Mouse (Mus musculus) megakaryocyte progenitor cell, adult 5-6 weeks (primary cell): ENCODE data around the gene Myom3. TPM values are rescaled to one million over a fixed set of nuclear protein-coding genes. Genes with fewer than 3 reads are reported as not detected.
A peak's percentile ranks its signal among the peaks of the same experiment; 100 is the strongest.

Experiments used
- ATAC-seq: replicated peaks from 2 replicates; pipeline ENCODE4 v1.8.0; 2016; ENCODE audit warnings: mild to moderate bottlenecking, moderate TSS enrichment, inconsistent platforms; ENCODE audit not compliant: poor library complexity
- total RNA-seq, 2 experiments: library from RNA; stranded (forward) in 1 of 2; stranded (reverse) in 1 of 2; fragments of 157-497, 149-512 nt in 1 of 2; fragments of 200-1000 nt in 1 of 2; gene quantifications; 2 replicates each; pipeline versions ENCODE4 v1.2.3 to v1.2.4; 2015 to 2017

Myom3 gene
- total RNA-seq, 2 experiments from 2014 or later: not detected

DNA sequence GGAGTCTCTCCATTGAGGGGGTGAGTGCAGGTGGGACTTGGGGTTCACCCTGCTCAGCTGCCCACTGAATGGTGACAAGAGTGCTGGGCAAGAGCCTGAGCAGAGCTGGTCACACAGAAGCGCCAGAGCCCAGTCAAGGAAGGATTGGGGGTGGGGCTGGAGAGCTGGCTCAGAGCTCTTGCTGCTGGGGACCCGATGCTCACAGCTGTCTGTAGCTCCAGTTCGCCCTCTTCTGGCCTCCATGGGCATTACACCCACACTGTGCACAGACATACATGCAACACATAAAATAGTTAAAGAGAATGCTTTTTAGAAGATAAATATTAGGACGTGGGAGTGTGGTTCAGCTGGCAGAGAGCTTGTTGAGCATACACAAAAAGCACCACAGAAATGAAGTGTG is 43.8 kb downstream of the Myom3 start:
- ATAC-seq: peak; percentile 61

DNA sequence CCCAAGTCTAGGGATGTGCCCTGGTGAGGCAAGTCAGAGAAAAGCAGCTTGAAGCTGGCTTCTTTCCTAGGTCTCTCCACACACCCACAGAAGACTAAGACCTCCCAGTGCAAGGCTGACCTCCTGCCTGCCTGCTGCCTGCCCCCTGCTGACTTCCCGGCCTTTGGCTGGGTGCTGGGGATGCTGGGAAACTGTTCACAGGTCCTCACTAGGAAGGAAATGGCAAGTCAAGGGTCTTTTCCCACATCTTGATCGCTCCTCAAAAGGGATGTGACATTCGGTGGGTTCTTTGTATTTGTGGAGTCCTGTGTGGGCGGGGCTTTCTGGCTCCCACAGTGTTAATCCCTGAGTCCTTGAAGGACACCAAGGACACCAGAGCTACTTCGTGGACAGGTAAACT is 44.7 kb downstream of the Myom3 start:
- ATAC-seq: no peak

DNA sequence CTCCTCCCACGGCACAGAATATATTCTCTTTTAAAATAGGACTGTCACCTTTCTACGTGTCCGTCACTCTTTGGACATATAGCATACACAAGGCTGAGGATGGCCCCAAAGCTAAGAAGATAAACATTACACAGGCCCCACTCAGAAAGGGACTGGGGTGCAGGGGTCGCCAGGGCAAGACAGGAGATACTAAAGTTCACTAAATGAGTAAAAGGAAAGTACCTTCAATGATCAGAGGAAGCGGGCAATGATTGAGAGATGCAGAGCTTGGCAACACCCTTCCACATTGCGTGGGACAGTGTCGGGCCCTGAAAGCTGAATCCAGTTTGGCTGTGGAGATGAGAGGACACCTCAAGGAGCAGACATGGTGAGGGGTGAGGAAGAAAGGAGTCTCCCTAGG is 55.4 kb downstream of the Myom3 start:
- ATAC-seq: no peak

DNA sequence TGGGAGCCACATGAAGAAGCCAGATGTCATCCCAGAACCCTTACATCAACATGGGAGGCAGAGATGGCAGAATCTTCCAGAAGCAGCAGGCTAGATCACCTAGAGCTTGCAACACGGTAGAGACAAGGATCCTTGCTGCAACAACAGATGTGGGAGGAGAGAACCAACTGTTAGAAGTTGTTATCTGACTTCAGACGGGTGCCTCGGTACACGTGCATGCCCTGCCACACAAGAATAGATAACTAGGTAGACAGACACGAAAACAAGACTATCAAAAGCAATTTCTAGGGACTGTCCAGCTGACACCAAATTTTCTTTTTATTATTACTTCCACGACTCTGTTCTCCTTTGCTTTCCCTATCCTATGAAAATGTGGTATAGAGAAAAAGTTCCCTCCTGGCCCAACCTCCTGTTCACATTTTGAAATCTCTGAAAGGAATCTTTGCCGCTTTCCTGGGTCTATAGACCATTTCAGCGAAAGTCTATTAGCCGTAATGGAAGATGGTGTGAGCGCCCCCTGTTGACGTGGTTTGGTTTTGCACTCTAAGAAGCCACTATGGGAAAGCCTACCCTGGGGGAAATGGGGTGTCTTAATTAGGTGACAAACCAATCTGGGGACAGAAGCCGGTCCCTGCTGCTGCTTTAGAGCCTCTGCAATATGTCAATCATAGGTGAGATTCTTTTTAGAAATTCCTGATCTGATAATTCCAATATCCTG is 57.5 kb downstream of the Myom3 start:
- peak; percentile 95 for ATAC-seq

DNA sequence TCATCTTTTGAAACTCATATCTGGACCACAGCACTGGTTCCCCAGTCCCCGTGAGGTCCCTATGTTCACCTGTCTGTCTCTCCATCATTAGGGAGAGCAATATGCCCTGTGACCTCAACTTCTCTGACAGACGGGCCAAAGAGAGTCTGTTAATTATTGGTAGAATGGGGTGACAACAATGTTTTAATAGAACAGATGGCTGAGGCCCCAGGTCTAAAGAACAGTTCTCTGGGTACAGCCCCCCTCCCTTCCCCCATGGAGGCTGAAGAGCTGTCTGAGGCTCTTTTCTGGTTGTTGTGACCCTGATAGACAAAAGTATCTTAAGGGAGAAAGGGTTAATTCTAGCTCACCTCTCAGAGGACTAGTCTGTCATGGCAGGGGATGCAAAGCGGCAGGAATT is 58.9 kb downstream of the Myom3 start:
- no peak for ATAC-seq

DNA sequence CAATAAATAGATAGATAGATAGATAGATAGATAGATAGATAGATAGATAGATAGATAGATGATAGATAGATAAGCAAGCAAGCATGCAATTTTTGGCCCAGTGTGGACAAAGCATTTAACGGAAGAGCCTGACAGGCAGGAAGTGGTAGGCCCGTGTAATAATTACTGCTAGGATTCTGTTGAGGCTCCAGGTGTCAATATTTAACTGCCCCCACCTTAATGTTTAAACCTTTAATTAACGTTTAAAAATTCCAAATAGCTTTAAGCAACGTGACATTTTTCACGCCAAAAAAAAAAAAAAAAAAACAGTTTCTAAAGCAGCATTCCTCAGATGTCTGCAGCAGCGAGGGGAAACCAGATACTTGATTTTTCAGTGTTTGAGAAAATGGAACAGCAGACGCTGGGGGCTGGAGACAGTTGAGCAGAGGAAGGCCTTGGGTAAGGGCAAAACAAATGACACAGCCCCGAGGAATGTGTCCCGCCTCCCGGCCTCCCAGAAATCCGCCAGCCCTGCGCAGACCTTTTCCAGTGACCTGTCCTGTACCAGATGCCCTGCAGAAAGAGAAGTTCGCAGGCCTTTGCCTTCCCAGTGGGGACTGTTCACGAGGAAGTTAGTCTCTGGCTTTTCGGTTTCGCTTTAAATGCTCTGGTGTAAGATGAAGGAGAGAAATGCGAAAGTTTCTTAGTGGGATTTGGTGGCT is 60.5 kb downstream of the Myom3 start:
- 0 out of 2 replicates have a peak, but pooled peaks have one; percentile 17 for ATAC-seq

DNA sequence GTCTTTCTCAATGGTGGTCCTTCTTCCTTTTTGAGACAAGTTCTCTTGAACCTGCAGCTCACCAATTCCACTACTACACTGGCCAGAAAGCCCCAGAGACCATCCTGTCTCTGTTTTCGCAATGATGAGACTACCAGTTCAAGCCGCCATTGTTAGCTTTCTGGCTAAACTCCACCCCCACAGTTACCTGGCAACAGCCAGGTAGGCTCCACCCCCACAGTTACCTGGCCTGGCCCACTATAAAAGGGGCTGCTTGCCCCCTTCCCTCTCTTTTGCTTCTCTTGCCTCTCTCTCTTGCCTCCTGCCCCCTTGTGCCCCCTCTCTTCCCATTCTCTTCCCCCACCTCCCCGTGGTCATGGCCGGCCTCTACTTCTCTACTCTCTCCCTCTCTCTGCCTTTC is 62.3 kb downstream of the Myom3 start:
- ATAC-seq: no peak

DNA sequence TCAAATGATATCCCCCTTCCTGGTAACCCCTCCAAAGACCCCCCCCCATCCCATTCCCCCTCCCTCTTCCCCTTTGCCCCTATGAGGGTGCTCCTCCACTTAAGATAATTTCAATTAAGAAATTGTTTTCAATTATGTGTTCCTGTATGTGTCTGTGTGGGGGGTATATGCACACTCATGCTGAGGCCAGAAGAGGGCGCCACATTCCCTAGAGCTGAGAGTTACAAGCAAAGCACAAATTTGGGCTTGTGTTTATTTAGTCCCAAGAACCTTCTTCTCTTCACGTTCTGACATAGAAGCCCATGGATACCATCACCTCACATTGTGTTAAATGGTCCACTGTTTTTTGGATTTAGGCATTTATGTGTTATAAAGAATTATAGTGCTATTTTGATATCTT is 63.8 kb downstream of the Myom3 start:
- ATAC-seq: peak; percentile 74

DNA sequence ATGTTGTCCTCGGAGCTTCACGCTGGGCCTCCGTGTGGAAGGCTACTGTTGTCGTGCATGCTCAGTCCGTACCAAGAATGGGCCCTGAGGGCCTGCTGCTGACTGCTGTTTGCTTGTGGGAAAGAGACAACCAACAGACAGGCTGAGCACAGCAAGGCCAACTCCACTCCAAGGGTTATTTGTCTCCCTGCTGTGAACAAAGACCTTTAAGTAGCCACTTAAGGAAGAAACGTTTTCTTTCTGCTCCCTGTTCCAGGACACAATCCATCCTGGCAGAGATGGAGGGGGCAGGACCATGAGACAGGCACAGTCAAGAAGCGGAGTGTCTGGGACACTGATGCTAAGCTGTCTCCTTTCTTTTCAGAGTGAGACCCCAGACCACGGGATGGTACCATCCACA is 64.7 kb downstream of the Myom3 start:
- no peak for ATAC-seq

DNA sequence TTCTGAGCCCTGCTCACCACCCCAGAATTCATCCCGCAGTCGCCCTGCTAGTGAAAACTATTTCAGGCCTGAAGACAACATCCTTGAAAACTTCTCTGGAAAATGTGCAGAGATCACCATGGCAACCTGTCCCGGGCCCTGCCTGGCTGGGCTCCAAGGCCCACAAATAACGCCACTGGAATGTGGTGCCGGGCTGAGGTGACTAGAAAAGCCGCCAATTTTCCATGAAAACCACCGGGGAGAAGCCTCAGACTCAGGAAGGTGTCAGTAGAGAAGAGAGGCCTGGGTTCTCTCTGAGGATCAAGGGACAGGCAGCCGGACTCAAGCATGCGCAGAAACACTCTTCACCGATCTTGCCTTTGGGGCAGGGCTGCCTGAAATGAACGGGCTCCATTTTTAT is 69.0 kb downstream of the Myom3 start:
- ATAC-seq: no peak

DNA sequence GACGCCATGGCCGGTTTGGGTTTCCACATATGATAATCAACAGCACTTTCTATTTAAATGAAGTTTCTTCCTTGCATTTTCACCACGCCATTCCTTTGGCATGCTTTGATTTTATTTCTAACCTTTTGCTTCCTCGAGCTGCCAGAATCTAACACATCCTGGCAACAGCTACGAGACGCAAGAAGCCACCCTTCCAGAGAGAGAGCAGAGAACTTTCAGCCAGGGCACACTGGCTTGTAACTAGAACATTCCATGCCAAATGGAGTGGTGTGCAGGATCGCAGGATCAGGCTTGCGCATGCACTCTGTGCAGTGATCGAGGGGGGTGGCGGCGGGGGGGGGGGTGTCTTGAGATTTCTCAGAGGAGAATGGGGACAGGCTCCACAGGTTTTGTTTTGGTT is 72.6 kb downstream of the Myom3 start:
- ATAC-seq: no peak

DNA sequence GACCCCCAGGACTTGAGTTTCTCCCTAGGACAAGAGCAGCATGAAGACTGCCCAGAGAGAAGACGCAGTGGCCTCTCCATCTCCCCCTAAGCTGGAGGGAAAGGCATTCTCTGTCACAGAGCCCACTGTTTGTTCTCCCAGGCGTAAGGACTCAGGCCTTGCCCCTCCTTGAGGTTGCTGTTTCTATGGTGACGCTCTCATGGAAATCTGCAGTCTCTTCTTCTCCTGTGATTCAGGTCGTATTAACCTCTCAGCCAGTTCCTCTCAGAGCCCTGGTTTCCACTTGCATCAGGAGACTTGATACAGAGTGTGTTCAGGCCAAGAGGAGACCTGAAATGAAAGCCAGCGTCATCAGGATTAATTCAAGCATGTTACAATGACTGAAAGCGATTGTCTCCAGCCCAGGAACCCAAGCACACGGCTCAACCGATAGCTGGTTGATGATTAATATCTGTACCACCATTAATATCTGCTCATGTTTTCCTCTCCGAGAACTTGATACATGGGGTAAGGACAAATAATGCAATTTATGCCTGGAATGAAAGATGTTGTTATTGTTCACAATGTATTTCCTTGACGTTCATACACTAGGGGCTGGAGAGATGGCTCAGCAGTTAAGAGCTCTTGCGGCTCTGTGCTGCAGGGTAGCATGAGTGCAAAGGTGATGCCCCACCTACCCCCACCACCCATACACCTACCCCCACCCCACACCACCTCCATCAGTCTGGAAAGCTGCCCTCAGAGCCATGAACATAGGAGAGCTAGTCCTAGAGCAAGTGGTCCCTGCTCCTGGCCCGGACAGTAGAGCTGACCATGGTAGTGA is 74.0 kb downstream of the Myom3 start:
- no peak for ATAC-seq

DNA sequence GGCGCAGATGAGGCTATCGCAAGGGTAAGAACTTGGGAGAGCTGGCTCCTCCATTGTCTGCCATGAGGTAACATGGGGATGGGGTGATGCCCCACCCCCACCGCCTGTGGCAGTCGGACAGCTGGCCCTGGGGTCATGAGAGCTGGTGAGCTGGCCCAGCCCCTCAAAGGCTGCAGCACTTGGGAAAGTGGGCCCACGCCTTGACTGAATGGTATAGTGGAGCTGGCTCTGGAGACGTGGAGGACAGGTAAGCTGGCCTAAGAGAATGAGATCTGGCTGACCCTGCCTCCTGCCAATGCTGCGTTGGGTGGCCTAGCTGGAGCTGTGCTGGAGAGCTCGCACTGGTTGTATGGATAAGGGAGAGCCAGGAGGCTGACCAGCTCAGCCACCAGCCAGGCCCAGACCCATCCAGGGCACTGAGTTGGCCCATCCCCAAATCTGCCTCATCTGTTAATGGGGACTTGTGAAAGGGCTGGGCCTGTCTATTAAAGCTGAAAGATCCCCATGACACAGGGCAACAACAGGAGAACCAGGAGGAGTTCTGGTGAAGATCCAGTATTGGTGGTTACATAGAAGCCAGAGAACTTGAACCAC is 74.7 kb downstream of the Myom3 start:
- ATAC-seq: no peak

DNA sequence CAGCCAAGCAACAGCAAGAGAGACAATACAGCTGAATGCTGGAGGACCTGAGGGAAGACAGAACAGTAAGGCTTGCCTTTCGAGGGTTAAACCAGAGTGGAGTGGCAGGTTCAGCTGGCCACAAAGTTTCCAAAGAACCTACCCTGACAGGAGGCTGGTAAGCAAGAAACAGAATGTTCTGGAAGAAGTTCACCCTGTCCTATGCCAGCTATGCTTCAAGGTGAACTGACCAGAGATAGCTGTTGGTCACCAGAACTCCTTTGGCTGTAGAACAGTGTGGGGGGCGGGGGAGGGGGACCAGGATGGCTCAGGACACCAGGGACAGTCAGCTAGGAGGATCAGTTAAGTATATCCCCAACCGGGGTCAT is 79.4 kb downstream of the Myom3 start:
- no peak for ATAC-seq

DNA sequence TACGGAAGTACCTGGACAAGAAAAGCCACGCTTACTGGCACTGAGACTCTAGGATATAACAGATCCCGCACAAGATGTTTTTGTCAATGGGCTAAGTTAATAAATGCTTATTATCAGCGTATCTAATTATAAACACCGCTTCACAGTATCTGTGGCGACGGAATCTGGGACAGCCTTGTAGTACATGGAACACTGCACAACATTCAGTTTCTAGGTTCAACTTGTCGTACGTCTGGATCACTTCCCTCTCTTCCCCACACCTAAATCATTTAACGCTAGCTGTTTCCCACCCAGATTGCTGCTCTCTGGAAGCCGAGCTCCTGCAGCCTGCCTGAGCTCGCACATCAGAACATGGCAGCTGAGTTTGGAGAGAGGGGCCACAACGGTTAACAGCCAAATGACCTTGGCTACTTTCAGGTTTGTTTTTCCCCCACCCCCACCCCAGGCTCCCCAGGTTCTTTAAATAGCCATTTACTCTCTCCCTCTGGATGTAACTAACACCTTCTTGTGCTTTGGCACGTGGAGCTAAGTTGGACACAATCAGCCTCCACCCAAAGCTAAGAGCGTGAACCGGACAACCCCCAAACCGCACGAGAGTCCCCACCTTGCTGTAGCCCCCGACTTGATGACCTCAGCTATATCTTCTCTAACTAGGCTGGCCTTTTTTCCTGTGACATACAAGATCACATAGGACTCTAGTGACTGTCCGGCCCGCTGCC is 79.9 kb downstream of the Myom3 start:
- ATAC-seq: no peak

DNA sequence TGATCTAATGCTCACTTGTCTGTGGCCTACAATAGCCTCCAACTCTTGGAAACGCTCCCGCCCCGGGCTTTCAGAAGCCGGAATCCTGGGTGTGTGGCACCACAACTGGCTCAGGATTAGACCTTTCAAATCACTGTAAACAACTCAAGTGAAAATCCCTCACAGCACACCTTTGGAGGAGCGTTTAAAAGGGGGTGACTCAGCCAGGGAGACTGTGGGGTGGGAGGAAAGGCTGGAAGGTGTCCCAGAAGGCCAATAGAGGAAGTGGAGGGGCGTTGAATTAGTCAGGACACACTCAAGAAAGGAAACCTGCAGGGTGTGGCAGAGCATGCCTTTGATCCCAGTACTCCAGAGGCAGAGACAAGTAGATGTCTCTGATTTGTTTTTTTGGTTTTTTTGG is 84.9 kb downstream of the Myom3 start:
- no peak for ATAC-seq

DNA sequence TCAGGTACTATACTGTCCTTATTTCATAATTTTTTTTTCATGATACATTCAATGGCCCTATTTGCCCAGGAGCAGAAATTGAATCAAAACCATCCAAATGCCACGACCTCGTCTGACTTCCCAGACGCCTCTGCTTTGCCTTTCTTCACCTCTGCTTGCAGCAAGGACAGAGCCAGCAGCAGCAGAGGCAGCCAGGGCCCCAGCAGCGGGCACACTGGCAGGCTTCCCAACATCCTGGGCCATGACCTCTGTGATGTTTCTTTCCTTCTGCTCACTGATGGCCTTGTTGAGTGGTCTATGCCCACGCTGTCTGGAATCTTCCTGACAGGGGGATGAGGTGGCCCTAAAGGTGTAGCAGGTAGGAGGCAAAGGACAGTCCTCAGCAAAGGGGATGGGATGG is 88.1 kb downstream of the Myom3 start:
- no peak for ATAC-seq

DNA sequence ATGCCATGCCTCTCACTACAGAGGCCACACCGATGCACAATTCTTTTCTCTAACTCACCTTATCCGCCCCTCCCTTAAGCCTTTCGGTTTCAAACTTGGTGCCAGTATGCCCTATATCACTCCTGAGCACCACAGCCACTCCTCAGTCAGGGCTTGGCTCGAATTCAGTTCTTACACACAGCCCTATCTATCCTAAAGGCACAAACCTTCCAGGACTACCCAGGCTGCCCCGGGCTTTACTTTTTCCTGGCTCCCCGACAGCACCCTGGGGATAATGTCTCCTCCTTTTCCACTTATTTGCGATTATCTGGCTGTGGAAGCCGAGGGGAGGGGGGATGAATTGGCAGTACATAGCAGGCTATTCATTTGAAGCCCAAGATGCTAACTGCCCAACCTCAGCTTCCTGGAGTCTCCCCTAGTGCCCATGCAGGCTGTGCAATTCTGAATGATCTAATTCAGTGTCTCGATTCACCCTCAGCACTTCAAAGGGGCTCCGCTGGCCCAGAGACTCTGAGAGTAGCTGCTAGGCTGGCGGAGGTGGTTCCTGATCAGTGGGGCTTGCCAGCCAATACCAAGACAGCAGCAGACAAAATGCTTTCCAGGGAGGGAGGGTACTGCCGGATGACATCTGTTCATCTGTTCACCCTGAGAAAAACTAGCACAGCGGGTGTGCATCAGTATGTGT is 91.0 kb downstream of the Myom3 start:
- peak; percentile 77 for ATAC-seq

DNA sequence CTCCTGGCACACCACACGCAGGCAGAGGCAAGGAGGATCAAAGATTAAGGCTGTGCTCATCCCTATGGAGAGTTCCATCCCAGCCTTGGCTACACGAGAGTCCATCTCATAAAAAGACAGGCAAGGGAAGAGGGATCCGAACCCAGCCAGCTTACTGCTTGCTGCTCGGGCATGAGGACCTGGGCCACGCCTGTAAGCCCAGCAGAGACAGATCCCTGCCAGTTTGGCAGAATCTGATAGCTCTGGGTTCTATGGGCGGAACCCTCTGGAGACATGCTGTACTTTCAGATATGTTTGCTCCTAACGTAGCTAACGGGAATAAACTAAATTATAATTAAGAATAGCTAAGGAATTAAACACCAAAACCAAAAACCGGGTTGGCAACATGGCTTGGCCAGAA is 92.4 kb downstream of the Myom3 start:
- ATAC-seq: peak; percentile 33; the same call in 1 of the 2 replicates

DNA sequence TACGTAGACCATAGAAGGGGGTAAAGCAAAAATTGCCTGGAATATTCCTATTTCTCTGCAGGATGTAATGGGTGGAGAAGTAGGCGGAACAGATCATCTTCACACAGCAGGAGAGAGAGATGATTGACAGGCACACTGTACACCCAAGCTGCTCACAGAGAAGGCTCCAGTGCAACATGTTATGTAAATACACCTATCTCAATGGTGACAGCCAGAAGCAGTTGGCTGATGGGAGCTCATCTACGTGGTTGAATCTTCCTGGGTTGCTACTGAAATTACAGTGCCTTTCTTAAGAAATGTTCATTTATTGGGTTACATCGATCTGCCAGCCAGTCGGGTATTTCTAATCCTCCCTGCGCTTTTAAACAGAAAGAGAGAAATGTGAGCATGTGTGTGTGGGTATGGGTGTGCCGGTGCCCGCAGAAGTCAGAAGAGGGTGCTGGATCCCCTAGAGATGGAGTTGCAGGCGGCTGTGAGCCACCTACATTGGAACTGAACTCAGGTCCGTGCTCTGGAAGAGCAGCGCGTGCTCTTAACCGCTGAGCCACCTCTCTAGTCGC is 94.6 kb downstream of the Myom3 start:
- ATAC-seq: no peak
